Mouse (Mus musculus) stomach, embryonic 14.5 days (tissue): ENCODE results near the gene Tmem106b. TPM values are rescaled to one million over a fixed set of nuclear protein-coding genes. Genes with fewer than 3 reads are reported as not detected.

Experiments used
- ATAC-seq: fragments of 200-750 bp; cut with Nextera tagmentation; 2 replicates; pipeline ENCODE4 v1.8.0; 2017; ENCODE audit warnings: low read depth, moderate TSS enrichment; ENCODE audit not compliant: insufficient number of reproducible peaks, insufficient read depth, low FRiP score
- H3K27ac ChIP-seq: fragments of 300-500 bp; sonication (generic); 2 replicates; pipeline ENCODE4 v1.5.1; 2014; ENCODE audit warnings: mild to moderate bottlenecking, low read length, moderate library complexity, mixed read lengths
- H3K27me3 ChIP-seq: fragments of 300-500 bp; sonication (generic); 2 replicates; pipeline ENCODE4 v1.6.1; 2014; ENCODE audit warnings: low read length, control low read depth, mixed read lengths; ENCODE audit not compliant: control insufficient read depth, insufficient read depth
- H3K36me3 ChIP-seq: fragments of 300-500 bp; sonication (generic); 2 replicates; pipeline ENCODE4 v1.6.1; 2014; ENCODE audit warnings: mild to moderate bottlenecking, control low read depth, low read length, moderate library complexity, mixed read lengths; ENCODE audit not compliant: control insufficient read depth, insufficient read depth
- H3K4me1 ChIP-seq: fragments of 300-500 bp; sonication (generic); 2 replicates; pipeline ENCODE4 v1.6.1; 2014; ENCODE audit warnings: low read length, control low read depth, mixed read lengths; ENCODE audit not compliant: control insufficient read depth, insufficient read depth
- H3K4me2 ChIP-seq: fragments of 300-500 bp; sonication (generic); replicated peaks from 2 replicates; pipeline ENCODE4 v1.6.1; 2014; ENCODE audit warnings: low read depth, low read length, control low read depth
- H3K4me3 ChIP-seq: fragments of 300-500 bp; sonication (generic); 2 replicates; pipeline ENCODE4 v1.5.1; 2014; ENCODE audit warnings: low read depth, low read length, control low read depth
- H3K9ac ChIP-seq: fragments of 300-500 bp; sonication (generic); replicated peaks from 2 replicates; pipeline ENCODE4 v1.6.1; 2014; ENCODE audit warnings: low read depth, mild to moderate bottlenecking, control low read depth, low read length, moderate library complexity, mixed read lengths
- H3K9me3 ChIP-seq: fragments of 300-500 bp; sonication (generic); 2 replicates; pipeline ENCODE4 v1.6.1; 2016; ENCODE audit warnings: low read depth, low read length, control low read depth; ENCODE audit not compliant: control insufficient read depth
- WGBS: fragments of 180-500 bp; shearing (Covaris S2); extraction: QIAGEN DNeasy Blood & Tissue Kit; methylation state at CpG from one replicate; pipeline ENCODE4 v1.1.7; 2014; 5-methylcytosine and 5-hydroxymethylcytosine counted together
- polyA plus RNA-seq: library from polyadenylated mRNA; unstranded; fragments of >200 nt; fragmentation: Nextera tagmentation; extraction: Ambion mirVana; gene quantifications from 2 replicates; pipeline ENCODE4 v1.2.1, GENCODE M21; 2014

The Tmem106b gene
- polyA plus RNA-seq, 1 experiment from 2014 or later = 46.1 TPM

- WGBS = 75% methylated on average over 1 of the region's 1 CpGs
These were observed 39.1 kb downstream of the Tmem106b start for GRCm38 (mm10) chr6:13108662-13109061.

GRCm38 (mm10) chr6:13137255-13137654, 67.7 kb downstream of the Tmem106b start:
- Histone ChIP-seq H3K9me3 (no peaks in the 10 kb centered on the region), H3K4me2 (no peak overlapping the region), H3K4me3 (no peak overlapping the region), H3K4me1 (no peaks in the 10 kb centered on the region), H3K9ac (no peak overlapping the region), H3K27me3 (no peaks in the 10 kb centered on the region), H3K27ac (no peak overlapping the region), H3K36me3 (no peaks in the 10 kb centered on the region)
- ATAC-seq = no peak
- WGBS = 77% methylated on average over 1 of the region's 1 CpGs

More at GRCm38 (mm10) chr6:13108662-13109061, 39.1 kb downstream of the Tmem106b start:
- Histone ChIP-seq H3K4me2 (no peak overlapping the region), H3K9ac (no peak overlapping the region), H3K9me3 (no peaks in the 10 kb centered on the region), H3K27me3 (no peaks in the 10 kb centered on the region), H3K4me1 (no peaks in the 10 kb centered on the region), H3K36me3 (no peaks in the 10 kb centered on the region), H3K27ac (no peak overlapping the region), H3K4me3 (no peak overlapping the region)
- ATAC-seq = no peak

Other genes starting within 250 kb of the Tmem106b start
- gene Vwde, start 155.2 kb downstream of the Tmem106b start, polyA plus RNA-seq = not detected in 2 replicates